Mouse (Mus musculus): Measurements from ENCODE around the gene Lrba.

- TF ChIP-seq CTCF (IDR thresholded peaks at IDR 0.05; ENCODE audit: low read depth) (no peak), EP300 (IDR thresholded peaks at IDR 0.05; ENCODE audit: low read depth) (no peak)
Observed at GRCm38 (mm10) chr3:86252588-86252987, 28.1 kb downstream of the Lrba start.
